ENCODE assay signal across 8 mouse cellular contexts in genomic region chr8:121668553-121668952, GRCm38 (mm10). TPM values are rescaled to one million over a fixed set of nuclear protein-coding genes. Genes with fewer than 3 reads are reported as not detected.
A peak's percentile ranks its signal among the peaks of the same experiment; 100 is the strongest.
DNase-seq lines count a peak whose midpoint lies in the region; ATAC-seq and TF ChIP-seq lines count a peak whose summit lies in the region.
"Had no signal": no experiment of that assay in that cellular context is flagged by ENCODE, and none has a peak within 500 bp of the region (broad histone marks: within the 10 kb centered on the region; RNA-seq: fewer than 3 reads in every experiment).

No protein-coding gene starts in this region.

- H3K27me3 ChIP-seq in forebrain, embryonic 14.5 days (replicated peaks; ENCODE audit: control insufficient read depth, insufficient read depth, low read length), result no peaks in the 10 kb centered on the region
- H3K27me3 ChIP-seq in stomach, postnatal 0 days (ENCODE audit: control insufficient read depth, insufficient read depth, low read length), result no peaks in the 10 kb centered on the region

- H3K4me3 ChIP-seq in forebrain, embryonic 14.5 days (ENCODE audit: low read depth, low read length), result no peak overlapping the region
- H3K4me3 ChIP-seq in stomach, postnatal 0 days (ENCODE audit: low read depth, low read length), result no peak overlapping the region

- no peaks in the 10 kb centered on the region for H3K9me3 ChIP-seq in forebrain, embryonic 14.5 days (replicated peaks; ENCODE audit: control insufficient read depth, low read length)
- no peaks in the 10 kb centered on the region for H3K9me3 ChIP-seq in stomach, postnatal 0 days (ENCODE audit: control insufficient read depth, low read length)

- H3K9ac ChIP-seq in forebrain, embryonic 14.5 days (ENCODE audit: low read length), result peak overlapping the region; percentile 51
- peak overlapping the region; percentile 45; the same call in 1 of the 2 replicates for H3K9ac ChIP-seq in stomach, postnatal 0 days (ENCODE audit: low read length)
- H3K9ac ChIP-seq: liver, embryonic 14.5 days had no signal

- H3K27ac ChIP-seq in forebrain, embryonic 14.5 days (ENCODE audit: low read depth, low read length), result peak overlapping the region; percentile 80
- peak overlapping the region; percentile 65 for H3K27ac ChIP-seq in stomach, postnatal 0 days (replicated peaks)
- H3K27ac ChIP-seq: liver, embryonic 14.5 days had no signal

- ATAC-seq in forebrain, embryonic 14.5 days, result peak; percentile 87
- peak; percentile 46 for ATAC-seq in stomach, postnatal 0 days (ENCODE audit: low FRiP score, low TSS enrichment)

- 42% methylated on average over 6 of the region's 6 CpGs for WGBS in forebrain, embryonic 14.5 days
- 27% methylated on average over 6 of the region's 6 CpGs for WGBS in stomach, postnatal 0 days

- H3K4me1 ChIP-seq in forebrain, embryonic 14.5 days (ENCODE audit: control insufficient read depth, insufficient read depth, low read length), result 0 out of 2 replicates have a peak, but pooled peaks cover 6% of the 10 kb centered on the region
- 0 out of 2 replicates have a peak, but pooled peaks cover 3% of the 10 kb centered on the region for H3K4me1 ChIP-seq in stomach, postnatal 0 days (replicated peaks; ENCODE audit: control insufficient read depth, insufficient read depth)

- TF ChIP-seq EP300 in stomach, postnatal 0 days (optimal IDR thresholded peaks at IDR 0.05), result no peak

- TF ChIP-seq CTCF in stomach, postnatal 0 days (IDR thresholded peaks at IDR 0.05; ENCODE audit: low read depth), result no peak

- no peaks in the 10 kb centered on the region for H3K36me3 ChIP-seq in forebrain, embryonic 14.5 days (ENCODE audit: control insufficient read depth, insufficient read depth, low read length)
- no peaks in the 10 kb centered on the region for H3K36me3 ChIP-seq in stomach, postnatal 0 days (ENCODE audit: control insufficient read depth, insufficient read depth, low read length)

- peak; percentile 57 for DNase-seq in right cerebral cortex, adult 18-20 months
- no peak for DNase-seq in right cerebral cortex, postnatal 14 days
- peak; percentile 68 for DNase-seq in forebrain, embryonic 14.5 days (ENCODE audit: low spot score)
- peak; percentile 37 for DNase-seq in kidney, postnatal 10 days
- no peak for DNase-seq in stomach, postnatal 0 days (ENCODE audit: low spot score)
- DNase-seq in thymus, postnatal 36 days, result no peak
- DNase-seq in adrenal gland, adult 8-10 months, result no peak

- H3K4me2 ChIP-seq in forebrain, embryonic 14.5 days (ENCODE audit: low read length), result peak overlapping the region; percentile 32; the same call in 1 of the 2 replicates
- H3K4me2 ChIP-seq in stomach, postnatal 0 days (replicated peaks; ENCODE audit: low read depth), result no peak overlapping the region

RNA-seq across cellular contexts. Expression of gene Zcchc14, which starts 15.9 kb away (rescaled TPM):
- polyA plus RNA-seq in forebrain, embryonic 14.5 days (2014; fragmentation: Nextera tagmentation; extraction: Ambion mirVana), result 40.9 and 44.9 TPM in 2 replicates
- polyA plus RNA-seq in stomach, postnatal 0 days (2015; fragmentation: Nextera tagmentation; extraction: Ambion mirVana), result 4.5 and 5.1 TPM in 2 replicates
- total RNA-seq in adrenal gland, adult 8-10 months (2022), result 10 to 100 TPM; 38.8 to 62.5 (median 51.0) TPM

Comparison
In these comparisons a context has a peak if more than half of its experiments do, and no peak if none do; other contexts are left out.
1. DNase-seq: peak in right cerebral cortex, adult 18-20 months (single experiment), forebrain, embryonic 14.5 days (single experiment) and kidney, postnatal 10 days (single experiment); none in right cerebral cortex, postnatal 14 days (single experiment), stomach, postnatal 0 days (single experiment), thymus, postnatal 36 days (0 of 2) and adrenal gland, adult 8-10 months (single experiment).